Mouse (Mus musculus) cortical plate, adult 2 months (tissue): ENCODE results near the gene Exoc3l. TPM values are rescaled to one million over a fixed set of nuclear protein-coding genes. Genes with fewer than 3 reads are reported as not detected.

Experiments
- H3K27ac ChIP-seq: fragments of 200-500 bp; 2 replicates; pipeline ENCODE4 v1.5.1; 2012; ENCODE audit warnings: low read length, control low read depth, inconsistent platforms; ENCODE audit not compliant: insufficient read depth
- H3K4me1 ChIP-seq: fragments of 200-500 bp; 2 replicates; pipeline ENCODE4 v1.6.1; 2011; ENCODE audit warnings: low read length; ENCODE audit not compliant: control insufficient read depth, insufficient read depth
- H3K4me3 ChIP-seq: fragments of 200-500 bp; 2 replicates; pipeline ENCODE4 v1.5.1; 2011; ENCODE audit warnings: mild to moderate bottlenecking, low read length, control low read depth; ENCODE audit not compliant: insufficient read depth
- CTCF ChIP-seq: fragments of 200-500 bp; IDR thresholded peaks from 2 replicates; pipeline ENCODE4 v1.5.1; 2011; ENCODE audit warnings: mild to moderate bottlenecking, control low read depth, low read length; ENCODE audit not compliant: insufficient read depth; ENCODE audit errors: extremely low read depth
- POLR2A ChIP-seq: fragments of 200-500 bp; IDR thresholded peaks from 2 replicates; pipeline ENCODE4 v1.6.1; 2011; ENCODE audit warnings: mild to moderate bottlenecking, low read length, control low read depth; ENCODE audit not compliant: insufficient read depth; ENCODE audit errors: extremely low read depth
- polyA plus RNA-seq: library from polyadenylated mRNA; depleted of rRNA; stranded (reverse); fragments of >200 nt; gene quantifications from 2 replicates; pipeline ENCODE4 v1.2.3, GENCODE M21; 2012

Exoc3l gene
- polyA plus RNA-seq, 1 experiment: 1.4 TPM

DNA sequence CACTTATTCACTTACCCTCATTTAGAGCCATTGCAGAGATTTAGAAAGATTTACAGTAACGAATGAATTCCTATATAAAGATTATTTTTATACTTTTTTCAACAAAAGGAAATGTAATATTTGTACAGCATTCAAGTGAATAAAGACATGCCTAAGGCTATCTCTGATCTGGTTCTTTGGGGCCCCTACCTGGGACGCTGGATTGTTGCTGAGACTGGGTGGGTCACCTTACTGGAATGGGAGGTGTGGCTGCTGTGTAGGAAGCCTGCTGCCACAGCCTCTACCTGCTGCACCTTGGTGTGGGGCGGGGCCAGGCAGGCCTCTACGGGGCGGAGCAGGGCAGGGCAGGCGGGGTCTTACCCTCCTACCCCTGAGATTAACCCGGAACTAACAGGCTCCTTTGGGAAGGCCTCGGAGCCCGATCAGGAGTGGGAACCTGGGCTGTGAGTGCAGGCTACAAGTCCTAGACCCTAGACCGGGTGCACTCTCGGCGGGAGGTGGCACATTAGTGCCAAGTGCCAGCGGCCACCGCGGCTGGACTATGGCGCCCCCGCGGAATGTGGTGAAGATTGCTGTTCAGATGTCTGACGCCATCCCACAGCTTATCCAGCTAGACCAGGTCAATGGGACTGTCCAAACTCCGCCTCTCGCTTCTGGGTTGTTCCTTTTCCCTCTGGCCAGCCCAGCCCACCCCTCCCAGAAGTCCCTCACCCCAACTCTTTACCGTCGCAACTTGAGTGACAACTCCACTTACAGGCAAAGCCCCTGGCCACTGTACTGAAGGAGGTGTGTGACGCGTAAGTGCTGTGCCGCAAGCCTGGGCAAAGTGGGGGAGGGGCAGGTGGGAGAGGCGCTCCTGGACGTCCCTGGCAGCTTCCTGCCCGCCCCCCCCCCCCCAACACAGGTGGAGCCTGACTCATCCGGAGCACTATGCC lies 9.6 kb upstream of the Exoc3l start, which contains the start of gene Elmo3:
TSS of gene Elmo3 (plus strand) at position 391 of the 935 bp plus-strand sequence.
- peaks cover 3% of the 10 kb centered on the region; the same call in 1 of the 2 replicates for H3K4me1 ChIP-seq
- 0 out of 2 replicates have a peak within 1 kb of the TSS, but pooled peaks have one; percentile 22 for H3K27ac ChIP-seq
- peak within 1 kb of the TSS; percentile 21 for H3K4me3 ChIP-seq
- no peak for TF ChIP-seq CTCF
- TF ChIP-seq POLR2A: peak; percentile 34; the same call in 1 of the 2 replicates

GRCm38 (mm10) chr8:105304325-105305210 lies 8.7 kb upstream of the Exoc3l start:
- Histone ChIP-seq H3K4me3 (no peak overlapping the region), H3K27ac (no peak overlapping the region), H3K4me1 (peaks cover 3% of the 10 kb centered on the region; the same call in 1 of the 2 replicates)
- no peak for TF ChIP-seq CTCF
- peak; percentile 54; the same call in 1 of the 2 replicates for TF ChIP-seq POLR2A

- no peak overlapping the region for H3K27ac ChIP-seq
Observed at GRCm38 (mm10) chr8:105303874-105304273, 8.0 kb upstream of the Exoc3l start.

DNA sequence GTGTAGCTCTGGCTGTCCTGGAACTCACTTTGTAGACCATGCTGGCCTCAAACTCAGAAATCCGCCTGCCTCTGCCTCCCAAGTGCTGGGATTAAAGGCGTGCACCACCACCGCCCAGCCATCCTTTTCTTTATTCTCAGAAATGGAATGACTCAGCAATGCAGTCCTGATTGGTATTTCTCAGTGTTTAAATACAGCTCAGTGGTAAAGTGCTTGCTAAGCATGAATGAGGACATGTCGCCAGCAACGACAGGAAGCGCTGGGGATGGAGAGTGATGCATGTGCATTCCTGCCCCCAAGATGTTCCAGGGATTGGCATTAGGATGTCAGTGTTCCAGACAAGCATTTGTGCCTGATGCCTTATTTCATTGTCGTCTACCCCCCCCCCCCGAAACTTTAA lies 7.5 kb upstream of the Exoc3l start:
- H3K4me1 ChIP-seq: peaks cover 5% of the 10 kb centered on the region; the same call in 1 of the 2 replicates
- H3K4me3 ChIP-seq: no peak overlapping the region
- H3K27ac ChIP-seq: no peak overlapping the region
- no peak for TF ChIP-seq CTCF
- no peak for TF ChIP-seq POLR2A

More at GRCm38 (mm10) chr8:105303874-105304273, 8.0 kb upstream of the Exoc3l start:
- peaks cover 5% of the 10 kb centered on the region; the same call in 1 of the 2 replicates for H3K4me1 ChIP-seq
- TF ChIP-seq CTCF: no peak
- no peak for TF ChIP-seq POLR2A
- H3K4me3 ChIP-seq: no peak overlapping the region

DNA sequence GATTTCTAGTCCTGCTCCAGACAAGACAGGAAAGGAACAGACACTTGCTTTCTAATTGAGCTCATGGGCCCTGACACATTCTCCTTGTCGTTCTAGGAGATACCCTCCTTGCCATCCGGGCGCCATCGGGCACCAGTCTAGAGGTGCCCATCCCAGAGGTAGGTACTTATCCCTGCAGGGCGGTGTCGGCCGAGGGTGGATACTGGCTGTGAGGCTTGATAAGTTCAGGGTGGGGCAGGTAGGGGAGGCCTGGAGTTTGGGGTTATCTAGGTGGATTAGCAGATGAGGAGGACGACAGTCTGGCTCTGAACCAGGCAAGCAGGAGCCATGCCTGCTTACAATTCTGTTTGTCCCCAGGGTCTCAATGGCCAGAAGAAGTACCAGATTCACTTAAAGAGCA lies 4.1 kb upstream of the Exoc3l start:
- no peak for TF ChIP-seq POLR2A
- TF ChIP-seq CTCF: no peak
- Histone ChIP-seq H3K4me3 (no peak overlapping the region), H3K4me1 (0 out of 2 replicates have a peak, but pooled peaks cover 2% of the 10 kb centered on the region), H3K27ac (no peak overlapping the region)

DNA sequence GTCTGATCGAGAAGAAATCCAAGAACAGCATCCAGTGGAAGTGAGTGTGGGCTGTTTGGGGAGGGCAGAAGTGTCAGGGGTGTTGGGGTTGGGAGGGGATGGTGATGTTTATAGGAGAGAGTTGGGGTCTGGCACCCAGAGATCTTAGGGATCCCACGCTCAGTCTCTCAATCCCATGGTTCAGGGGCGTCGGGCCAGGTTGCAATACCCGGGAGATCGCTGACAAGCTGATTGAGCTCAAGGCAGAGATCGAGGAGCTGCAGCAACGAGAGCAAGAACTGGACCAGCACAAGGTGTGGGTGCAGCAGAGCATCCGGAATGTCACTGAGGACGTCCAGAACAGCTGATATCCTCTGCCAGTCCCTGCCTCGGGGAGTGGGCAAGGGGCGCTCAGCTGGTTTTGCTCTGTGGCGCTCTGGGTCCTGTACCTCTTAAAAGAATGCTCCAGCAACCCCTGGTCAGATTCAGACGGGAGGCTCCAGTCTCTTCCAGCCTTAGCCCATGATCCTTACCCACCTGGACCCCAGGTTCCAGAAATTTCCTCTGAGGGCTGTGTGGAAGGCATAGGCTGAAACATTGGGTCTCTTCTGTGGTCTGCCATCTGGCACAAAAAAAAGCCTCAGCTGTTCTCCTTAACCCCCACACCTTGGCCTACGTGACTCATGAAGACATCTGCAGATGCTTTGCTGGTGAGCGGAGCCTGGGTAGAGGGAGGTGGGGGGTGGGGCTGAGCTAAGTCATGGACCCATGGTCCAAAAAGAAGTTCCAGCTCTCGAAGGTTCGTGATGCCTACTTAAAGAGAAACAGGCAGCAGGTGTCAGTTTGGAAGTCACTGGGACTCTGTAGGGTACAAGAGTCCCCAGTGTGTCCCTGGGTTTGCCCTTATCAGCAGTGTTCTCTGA lies 2.7 kb upstream of the Exoc3l start:
- no peak for TF ChIP-seq POLR2A
- no peak for TF ChIP-seq CTCF
- Histone ChIP-seq H3K4me3 (peak overlapping the region; percentile 78), H3K27ac (no peak overlapping the region), H3K4me1 (0 out of 2 replicates have a peak, but pooled peaks cover 2% of the 10 kb centered on the region)

DNA sequence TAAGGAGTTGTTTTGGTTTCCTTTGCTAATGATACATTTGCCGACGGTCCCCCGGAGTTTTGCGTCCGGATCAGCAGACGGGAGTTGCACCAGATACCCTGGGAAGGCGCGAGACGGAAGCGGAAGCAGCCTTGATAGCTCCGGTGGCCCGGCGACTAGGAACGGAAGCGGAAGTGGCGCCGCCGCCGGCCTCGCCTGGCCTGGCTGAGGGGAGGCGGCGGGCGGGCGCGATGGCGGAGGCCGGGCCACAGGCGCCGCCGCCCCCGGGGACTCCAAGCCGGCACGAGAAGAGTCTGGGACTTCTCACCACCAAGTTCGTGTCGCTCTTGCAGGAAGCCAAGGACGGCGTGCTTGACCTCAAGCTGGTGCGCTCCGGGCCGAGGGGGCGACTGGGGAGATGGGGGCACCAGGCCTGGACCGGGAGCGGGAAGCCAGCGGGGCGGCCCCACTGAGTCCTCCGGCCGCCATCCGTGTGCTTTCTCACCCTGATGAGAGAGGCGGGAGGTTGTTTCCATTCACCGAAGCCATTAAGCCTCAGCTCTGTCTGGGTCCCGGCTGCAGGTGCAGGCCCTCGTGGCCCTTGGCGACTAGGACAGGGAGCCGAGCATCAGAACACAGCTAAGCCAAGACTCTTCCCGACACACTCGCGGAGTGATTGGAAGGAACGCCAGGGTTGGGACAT lies 1.8 kb upstream of the Exoc3l start, which contains the start of gene E2f4:
TSS of gene E2f4 (plus strand) at position 153 of the 682 bp plus-strand sequence.
- Histone ChIP-seq H3K4me1 (0 out of 2 replicates have a peak, but pooled peaks cover 2% of the 10 kb centered on the region), H3K27ac (0 out of 2 replicates have a peak within 1 kb of the TSS, but pooled peaks have one; percentile 43), H3K4me3 (peak within 1 kb of the TSS; percentile 78)
- TF ChIP-seq CTCF (no peak), POLR2A (no peak)

- Histone ChIP-seq H3K27ac (no peak overlapping the region), H3K4me3 (no peak overlapping the region), H3K4me1 (0 out of 2 replicates have a peak, but pooled peaks cover 2% of the 10 kb centered on the region)
- TF ChIP-seq CTCF: no peak
- TF ChIP-seq POLR2A: no peak
Observed at GRCm38 (mm10) chr8:105295256-105295655, 645 bp downstream of the Exoc3l start.
